Mouse (Mus musculus): ENCODE measurements around the gene Mitf. TPM values are rescaled to one million over a fixed set of nuclear protein-coding genes. Genes with fewer than 3 reads are reported as not detected.

Gene Mitf
- polyA plus RNA-seq, 1 experiment from 2014 or later = 1.7 TPM

DNA sequence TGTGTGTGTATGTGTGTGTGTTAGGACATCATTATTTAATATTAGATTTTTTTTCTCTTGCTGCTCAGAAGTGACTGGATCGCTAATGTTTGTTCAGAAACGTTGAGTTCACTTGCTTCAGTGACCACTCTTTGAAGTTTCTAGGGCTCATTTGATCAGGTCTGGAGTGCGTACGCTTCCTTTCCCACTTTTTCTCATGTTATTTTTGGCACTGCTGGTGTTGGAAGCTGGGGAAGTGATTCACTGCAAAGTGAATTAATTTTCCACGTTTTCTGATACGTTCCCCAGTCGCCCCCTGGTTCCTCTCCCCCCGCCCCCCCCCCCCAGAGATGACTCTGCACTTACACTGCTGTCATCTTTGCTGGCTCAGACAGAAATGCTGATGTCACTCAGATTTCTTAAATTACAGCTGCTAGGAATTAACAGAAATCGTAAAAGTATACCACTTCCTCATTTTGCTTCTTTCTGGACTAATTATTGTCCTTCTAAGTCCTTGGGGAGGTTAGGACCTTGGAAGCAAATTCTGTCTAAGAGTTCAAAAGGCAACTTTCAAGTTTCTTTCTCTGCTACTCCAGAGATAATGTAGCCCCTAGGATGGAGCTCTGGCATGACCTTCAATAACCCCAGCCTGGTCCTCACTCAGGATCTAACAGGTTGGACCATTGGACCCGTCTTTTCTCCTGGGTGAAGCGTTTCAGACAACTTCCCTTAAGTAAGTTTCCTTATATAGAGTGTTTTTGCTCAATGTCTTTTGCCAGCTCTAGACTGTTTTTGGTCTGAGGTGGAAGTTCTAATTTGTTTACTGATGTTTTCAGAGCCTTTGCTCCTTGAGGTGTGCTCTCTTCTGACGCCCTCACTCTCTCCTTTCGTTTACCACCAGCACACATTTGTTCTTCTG lies 22.2 kb downstream of the Mitf start:
- 80% methylated on average over 13 of the region's 13 CpGs for WGBS
- H3K36me3 ChIP-seq (ENCODE audit: control insufficient read depth, insufficient read depth, low read length) = no peaks in the 10 kb centered on the region
- no peak overlapping the region for H3K9ac ChIP-seq (ENCODE audit: low read length)
- H3K27me3 ChIP-seq (ENCODE audit: control insufficient read depth, insufficient read depth, low read length) = no peaks in the 10 kb centered on the region
- no peak for ATAC-seq (replicated peaks; ENCODE audit: low FRiP score)
- H3K4me1 ChIP-seq (replicated peaks; ENCODE audit: control insufficient read depth, insufficient read depth, low read length) = no peaks in the 10 kb centered on the region
- no peak overlapping the region for H3K27ac ChIP-seq (ENCODE audit: low read depth, low read length)
- H3K9me3 ChIP-seq (ENCODE audit: control insufficient read depth, low read length) = no peaks in the 10 kb centered on the region
- no peak for DNase-seq (ENCODE audit: low spot score)
- H3K4me3 ChIP-seq (ENCODE audit: low read depth, low read length) = no peak overlapping the region
- no peak overlapping the region for H3K4me2 ChIP-seq (ENCODE audit: low read depth, low read length, severe bottlenecking)

- no peaks in the 10 kb centered on the region for H3K36me3 ChIP-seq (ENCODE audit: control insufficient read depth, insufficient read depth, low read length)
- no peak overlapping the region for H3K27ac ChIP-seq (ENCODE audit: low read depth, low read length)
- DNase-seq (ENCODE audit: low spot score) = no peak
- 92% methylated on average over 4 of the region's 4 CpGs for WGBS
- no peak overlapping the region for H3K4me2 ChIP-seq (ENCODE audit: low read depth, low read length, severe bottlenecking)
- no peaks in the 10 kb centered on the region for H3K9me3 ChIP-seq (ENCODE audit: control insufficient read depth, low read length)
- H3K4me3 ChIP-seq (ENCODE audit: low read depth, low read length) = no peak overlapping the region
- no peak for ATAC-seq (replicated peaks; ENCODE audit: low FRiP score)
- no peaks in the 10 kb centered on the region for H3K27me3 ChIP-seq (ENCODE audit: control insufficient read depth, insufficient read depth, low read length)
- no peak overlapping the region for H3K9ac ChIP-seq (ENCODE audit: low read length)
- H3K4me1 ChIP-seq (replicated peaks; ENCODE audit: control insufficient read depth, insufficient read depth, low read length) = no peaks in the 10 kb centered on the region
Observed at GRCm38 (mm10) chr6:97832501-97832900, 25.6 kb downstream of the Mitf start.

DNA sequence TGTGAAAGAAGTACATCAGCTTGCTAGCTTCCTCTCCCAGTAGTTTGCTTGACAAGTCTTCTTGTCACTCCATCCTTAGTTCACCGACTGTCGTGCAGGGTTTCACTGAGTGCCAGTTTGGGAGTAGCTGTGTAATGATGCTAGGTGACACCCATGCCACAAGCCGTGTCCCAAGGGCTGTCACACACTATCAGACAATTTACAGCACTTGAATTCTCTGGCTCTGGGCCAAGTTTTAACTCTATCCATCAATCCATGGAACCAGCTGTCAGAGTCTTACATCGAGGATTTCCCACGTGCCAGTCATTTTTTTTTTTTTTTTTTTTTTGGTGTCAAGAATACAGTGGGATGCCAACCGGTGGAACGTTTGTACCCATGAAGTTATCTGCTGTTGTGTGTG lies 29.3 kb downstream of the Mitf start:
- Histone ChIP-seq H3K9me3 (ENCODE audit: control insufficient read depth, low read length) (no peaks in the 10 kb centered on the region), H3K9ac (ENCODE audit: low read length) (no peak overlapping the region), H3K27me3 (ENCODE audit: control insufficient read depth, insufficient read depth, low read length) (no peaks in the 10 kb centered on the region), H3K36me3 (ENCODE audit: control insufficient read depth, insufficient read depth, low read length) (no peaks in the 10 kb centered on the region), H3K4me1 (replicated peaks; ENCODE audit: control insufficient read depth, insufficient read depth, low read length) (no peaks in the 10 kb centered on the region), H3K27ac (ENCODE audit: low read depth, low read length) (no peak overlapping the region), H3K4me3 (ENCODE audit: low read depth, low read length) (no peak overlapping the region), H3K4me2 (ENCODE audit: low read depth, low read length, severe bottlenecking) (no peak overlapping the region)
- 89% methylated on average over 7 of the region's 7 CpGs for WGBS
- DNase-seq (ENCODE audit: low spot score) = no peak
- no peak for ATAC-seq (replicated peaks; ENCODE audit: low FRiP score)

DNA sequence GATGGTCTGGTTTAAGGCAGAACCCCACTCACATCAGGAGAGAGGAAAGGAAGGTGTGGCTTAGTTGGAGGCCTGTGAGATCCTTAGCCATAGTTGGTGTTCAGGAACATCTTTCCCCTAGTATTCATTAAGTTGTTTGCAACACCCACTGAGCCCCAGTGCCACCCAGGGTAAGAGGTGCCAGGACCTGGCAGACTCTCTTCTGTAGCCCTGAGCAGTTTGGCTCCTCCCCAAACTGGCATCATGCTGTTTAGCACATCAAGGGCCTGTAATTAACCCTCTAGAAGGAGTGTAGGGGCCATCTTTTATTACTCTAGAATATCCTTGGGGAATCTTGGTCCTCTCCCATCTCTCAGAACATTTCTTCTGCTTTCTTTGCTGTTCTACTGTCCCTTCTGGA lies 30.9 kb downstream of the Mitf start:
- Histone ChIP-seq H3K27ac (ENCODE audit: low read depth, low read length) (no peak overlapping the region), H3K4me1 (replicated peaks; ENCODE audit: control insufficient read depth, insufficient read depth, low read length) (no peaks in the 10 kb centered on the region), H3K27me3 (ENCODE audit: control insufficient read depth, insufficient read depth, low read length) (no peaks in the 10 kb centered on the region), H3K9ac (ENCODE audit: low read length) (no peak overlapping the region), H3K4me3 (ENCODE audit: low read depth, low read length) (no peak overlapping the region), H3K36me3 (ENCODE audit: control insufficient read depth, insufficient read depth, low read length) (no peaks in the 10 kb centered on the region), H3K4me2 (ENCODE audit: low read depth, low read length, severe bottlenecking) (no peak overlapping the region), H3K9me3 (ENCODE audit: control insufficient read depth, low read length) (no peaks in the 10 kb centered on the region)
- DNase-seq (ENCODE audit: low spot score) (no peak), ATAC-seq (replicated peaks; ENCODE audit: low FRiP score) (no peak)

DNA sequence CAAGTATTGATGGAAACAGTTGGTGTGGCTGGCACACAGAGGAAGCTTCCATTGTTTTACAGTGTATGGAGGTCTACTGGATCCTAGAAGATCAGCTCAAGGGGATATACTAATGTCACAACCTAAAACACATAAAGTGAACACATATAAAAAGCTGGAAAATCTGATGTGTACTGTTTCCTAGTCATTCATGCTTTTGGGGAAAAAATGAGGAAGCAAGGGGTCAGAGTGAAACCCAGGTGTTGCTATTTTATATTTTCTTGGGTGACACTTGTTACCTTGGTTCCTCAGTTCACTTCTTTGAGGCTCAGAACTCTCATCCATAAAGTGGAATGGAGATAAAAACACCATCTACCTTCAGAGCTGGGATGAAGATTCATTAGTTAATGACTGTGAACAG lies 32.7 kb downstream of the Mitf start:
- H3K27me3 ChIP-seq (ENCODE audit: control insufficient read depth, insufficient read depth, low read length) = no peaks in the 10 kb centered on the region
- ATAC-seq (replicated peaks; ENCODE audit: low FRiP score) = no peak
- no peaks in the 10 kb centered on the region for H3K4me1 ChIP-seq (replicated peaks; ENCODE audit: control insufficient read depth, insufficient read depth, low read length)
- no peak for DNase-seq (ENCODE audit: low spot score)
- no peak overlapping the region for H3K4me3 ChIP-seq (ENCODE audit: low read depth, low read length)
- no peak overlapping the region for H3K4me2 ChIP-seq (ENCODE audit: low read depth, low read length, severe bottlenecking)
- H3K9ac ChIP-seq (ENCODE audit: low read length) = no peak overlapping the region
- H3K27ac ChIP-seq (ENCODE audit: low read depth, low read length) = no peak overlapping the region
- no peaks in the 10 kb centered on the region for H3K36me3 ChIP-seq (ENCODE audit: control insufficient read depth, insufficient read depth, low read length)
- H3K9me3 ChIP-seq (ENCODE audit: control insufficient read depth, low read length) = no peaks in the 10 kb centered on the region

DNA sequence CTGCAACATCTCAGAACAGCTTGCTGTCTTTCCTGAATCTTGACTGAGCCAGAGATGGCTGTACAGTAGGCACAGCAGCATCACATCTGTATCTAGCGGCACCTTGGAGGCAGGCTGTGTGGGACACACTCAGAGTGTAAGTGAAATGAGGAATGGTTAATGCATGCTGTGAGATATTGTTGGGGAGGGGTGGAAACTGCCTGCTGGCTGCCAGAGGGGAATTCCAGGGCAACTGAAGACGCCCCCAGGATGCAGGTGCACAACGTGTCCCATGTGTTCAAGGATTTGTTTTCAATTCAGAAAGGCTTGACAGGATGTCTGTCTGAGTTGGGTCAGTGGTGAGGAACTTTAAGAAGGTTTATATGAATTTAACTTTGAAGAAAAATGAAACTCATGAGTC lies 37.3 kb downstream of the Mitf start:
- Histone ChIP-seq H3K4me3 (ENCODE audit: low read depth, low read length) (no peak overlapping the region), H3K27ac (ENCODE audit: low read depth, low read length) (no peak overlapping the region), H3K9ac (ENCODE audit: low read length) (no peak overlapping the region), H3K4me1 (replicated peaks; ENCODE audit: control insufficient read depth, insufficient read depth, low read length) (no peaks in the 10 kb centered on the region; the same call in 1 of the 2 replicates), H3K4me2 (ENCODE audit: low read depth, low read length, severe bottlenecking) (no peak overlapping the region), H3K27me3 (ENCODE audit: control insufficient read depth, insufficient read depth, low read length) (no peaks in the 10 kb centered on the region), H3K9me3 (ENCODE audit: control insufficient read depth, low read length) (no peaks in the 10 kb centered on the region), H3K36me3 (ENCODE audit: control insufficient read depth, insufficient read depth, low read length) (no peaks in the 10 kb centered on the region)
- WGBS = 80% methylated on average over 3 of the region's 3 CpGs
- DNase-seq (ENCODE audit: low spot score) (no peak), ATAC-seq (replicated peaks; ENCODE audit: low FRiP score) (no peak)

DNA sequence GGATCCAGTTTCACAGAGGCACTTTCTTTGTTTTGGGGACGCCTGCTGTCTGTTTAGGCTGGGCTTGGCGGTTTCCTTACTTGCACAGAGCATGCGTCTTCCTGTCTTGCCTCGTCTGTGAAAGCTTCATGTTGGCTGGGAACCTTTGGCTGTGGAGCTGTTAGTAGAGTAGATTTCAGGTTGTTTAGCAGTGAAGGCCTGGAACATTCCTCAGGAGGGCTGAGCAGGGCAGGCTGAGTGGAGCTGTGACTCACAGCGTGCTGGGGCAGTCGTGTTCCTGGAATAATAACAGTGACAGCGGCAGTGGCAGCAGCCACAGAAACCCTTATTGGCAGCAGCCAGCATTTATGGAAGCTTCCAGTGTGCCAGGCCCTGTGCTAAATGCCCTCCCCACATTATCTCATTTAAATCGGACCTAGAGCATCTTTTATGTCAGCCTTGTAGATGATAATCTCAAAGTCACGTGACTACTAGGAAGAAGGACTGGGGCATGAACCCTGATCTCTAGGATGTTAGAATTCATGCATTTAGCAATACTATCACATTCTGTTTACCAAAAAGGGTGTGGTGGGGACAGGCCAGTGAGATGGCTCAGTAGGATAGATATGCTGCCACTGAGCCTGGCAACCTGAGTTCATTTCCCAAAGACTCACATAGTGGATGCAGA lies 41.5 kb downstream of the Mitf start:
- no peaks in the 10 kb centered on the region for H3K36me3 ChIP-seq (ENCODE audit: control insufficient read depth, insufficient read depth, low read length)
- H3K9me3 ChIP-seq (ENCODE audit: control insufficient read depth, low read length) = no peaks in the 10 kb centered on the region
- H3K27ac ChIP-seq (ENCODE audit: low read depth, low read length) = no peak overlapping the region
- no peak overlapping the region for H3K4me3 ChIP-seq (ENCODE audit: low read depth, low read length)
- no peak for ATAC-seq (replicated peaks; ENCODE audit: low FRiP score)
- H3K27me3 ChIP-seq (ENCODE audit: control insufficient read depth, insufficient read depth, low read length) = no peaks in the 10 kb centered on the region
- 73% methylated on average over 9 of the region's 9 CpGs for WGBS
- DNase-seq (ENCODE audit: low spot score) = no peak
- H3K9ac ChIP-seq (ENCODE audit: low read length) = no peak overlapping the region
- H3K4me1 ChIP-seq (replicated peaks; ENCODE audit: control insufficient read depth, insufficient read depth, low read length) = no peaks in the 10 kb centered on the region; the same call in 1 of the 2 replicates
- H3K4me2 ChIP-seq (ENCODE audit: low read depth, low read length, severe bottlenecking) = no peak overlapping the region

DNA sequence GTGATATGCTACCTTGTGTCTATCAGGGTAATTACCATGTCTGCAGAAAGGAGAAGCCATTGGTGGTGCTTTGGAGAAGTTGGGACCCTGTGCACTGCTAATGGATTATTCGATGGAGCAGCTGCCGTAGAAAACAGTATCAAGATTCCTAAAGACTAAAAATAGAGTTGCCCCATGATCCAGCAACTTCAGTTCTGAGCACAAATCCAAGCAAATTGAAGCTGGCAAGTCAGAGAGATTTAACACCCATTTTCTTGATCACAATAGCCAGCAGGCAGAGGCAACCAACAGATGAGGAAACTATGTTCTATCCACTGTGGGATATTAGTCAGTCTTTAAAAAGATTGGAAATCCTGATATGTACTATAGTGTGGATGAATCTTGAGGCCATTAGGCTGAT lies 47.4 kb downstream of the Mitf start:
- H3K9ac ChIP-seq (ENCODE audit: low read length) = no peak overlapping the region
- no peaks in the 10 kb centered on the region for H3K36me3 ChIP-seq (ENCODE audit: control insufficient read depth, insufficient read depth, low read length)
- no peak overlapping the region for H3K27ac ChIP-seq (ENCODE audit: low read depth, low read length)
- no peaks in the 10 kb centered on the region for H3K4me1 ChIP-seq (replicated peaks; ENCODE audit: control insufficient read depth, insufficient read depth, low read length)
- no peak overlapping the region for H3K4me3 ChIP-seq (ENCODE audit: low read depth, low read length)
- DNase-seq (ENCODE audit: low spot score) (no peak), ATAC-seq (replicated peaks; ENCODE audit: low FRiP score) (no peak)
- H3K4me2 ChIP-seq (ENCODE audit: low read depth, low read length, severe bottlenecking) = no peak overlapping the region
- H3K27me3 ChIP-seq (ENCODE audit: control insufficient read depth, insufficient read depth, low read length) = no peaks in the 10 kb centered on the region
- H3K9me3 ChIP-seq (ENCODE audit: control insufficient read depth, low read length) = no peaks in the 10 kb centered on the region
- WGBS = 93% methylated on average over 2 of the region's 2 CpGs
